Mouse (Mus musculus): ENCODE data around the gene Sptlc2.
"Not testable (repeated sequence)": the region's sequence is repeated elsewhere in the genome, so short reads cannot be mapped to it uniquely, and the experiment has no call there.

The Sptlc2 gene

DNA sequence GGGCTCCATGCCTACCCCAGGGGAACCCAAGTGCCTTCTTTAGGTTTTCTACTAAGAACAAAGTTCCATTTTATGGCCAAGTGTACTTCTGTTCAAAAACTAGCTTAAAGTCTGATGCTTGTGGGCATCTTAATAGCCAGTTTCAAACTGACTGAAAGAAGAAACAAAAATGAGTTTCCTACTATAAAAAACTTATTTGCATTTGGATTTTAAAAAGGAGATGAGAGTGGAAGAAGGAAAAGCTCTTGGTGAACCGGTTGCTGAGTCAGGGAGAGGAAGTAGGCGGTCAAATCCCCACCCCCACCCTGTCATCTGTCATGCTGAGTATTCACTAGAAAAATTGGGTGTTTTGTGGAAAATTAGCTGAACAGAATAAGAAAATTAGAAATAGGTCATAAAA, 57.9 kb downstream of the Sptlc2 start:
- no peak for DNase-seq

DNA sequence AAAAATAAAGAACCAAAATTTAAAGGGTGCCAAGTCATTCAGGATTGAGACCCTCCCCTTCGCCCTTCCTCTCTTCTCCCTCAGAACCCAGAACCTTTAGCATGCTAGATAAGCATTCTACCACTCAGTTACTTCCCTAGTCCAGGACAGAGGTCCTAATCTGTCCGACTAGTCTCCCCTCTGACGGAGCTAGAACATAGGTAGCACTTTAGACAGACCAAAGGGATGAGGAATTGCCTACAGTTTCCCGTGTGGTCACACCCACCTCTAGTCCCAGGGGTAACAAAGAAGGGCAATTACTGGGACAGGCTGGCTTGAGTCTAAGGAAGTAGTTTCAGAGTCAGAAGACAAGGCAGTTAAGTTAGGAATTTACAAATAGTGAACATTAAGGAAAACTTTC, 60.1 kb downstream of the Sptlc2 start:
- no peak for DNase-seq

DNA sequence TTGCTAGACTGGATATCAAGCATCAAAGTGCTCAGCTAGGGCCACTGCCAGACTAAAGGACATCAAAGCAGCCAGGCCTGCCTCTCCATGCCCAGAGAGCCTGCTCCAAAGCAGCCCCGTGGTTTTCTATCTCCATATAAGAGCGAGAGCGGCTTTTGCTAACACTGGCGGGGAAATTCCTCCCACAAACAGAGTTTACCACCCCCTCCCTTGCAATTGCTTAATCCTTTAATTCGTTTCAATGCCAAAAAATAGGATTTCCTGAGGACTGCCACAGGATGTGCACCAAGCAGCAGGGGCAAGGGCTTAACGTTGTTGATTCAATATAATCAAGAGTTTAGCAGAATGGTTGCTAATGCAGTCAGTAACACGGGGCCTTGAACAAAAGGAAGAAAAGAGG, 60.5 kb downstream of the Sptlc2 start:
- no peak for DNase-seq

DNA sequence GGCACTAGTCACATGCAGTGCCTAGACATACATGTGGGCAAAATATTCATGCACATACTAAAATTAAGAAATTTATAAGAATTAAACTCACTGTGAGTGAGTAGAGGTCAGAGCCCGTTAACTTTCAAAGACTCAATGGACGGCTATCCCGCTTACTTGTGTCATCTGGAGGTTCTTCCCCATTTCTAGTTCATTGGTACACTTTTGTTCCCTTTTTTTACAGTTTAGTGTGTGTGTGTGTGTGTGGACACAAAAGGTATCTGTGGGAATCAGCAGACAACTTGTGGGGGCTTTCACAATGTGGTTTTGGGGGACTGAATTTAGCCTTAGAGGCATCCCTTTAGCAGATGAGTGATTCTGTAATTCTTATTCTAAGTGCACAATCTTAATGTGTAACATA, 62.7 kb downstream of the Sptlc2 start:
- no peak for DNase-seq

DNA sequence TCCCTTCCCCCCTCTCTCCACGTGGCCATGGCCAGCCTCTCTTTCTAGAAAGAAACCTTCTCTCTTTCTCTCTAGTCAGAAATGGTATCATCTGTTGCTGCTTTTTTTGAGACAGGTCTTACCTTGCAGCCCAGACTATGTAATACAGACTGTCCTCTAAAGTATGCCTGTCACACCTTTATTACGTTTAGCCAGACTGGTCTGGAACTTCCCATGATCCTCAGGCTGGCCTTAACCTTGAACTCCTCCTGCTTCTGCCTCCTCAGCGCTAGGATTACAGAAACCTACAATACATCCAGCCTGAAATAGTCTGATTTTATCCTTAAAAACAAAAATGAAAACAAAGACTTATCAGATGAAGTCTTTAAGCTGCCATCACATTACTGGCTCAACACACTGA, 68.9 kb downstream of the Sptlc2 start:
- DNase-seq: no peak

DNA sequence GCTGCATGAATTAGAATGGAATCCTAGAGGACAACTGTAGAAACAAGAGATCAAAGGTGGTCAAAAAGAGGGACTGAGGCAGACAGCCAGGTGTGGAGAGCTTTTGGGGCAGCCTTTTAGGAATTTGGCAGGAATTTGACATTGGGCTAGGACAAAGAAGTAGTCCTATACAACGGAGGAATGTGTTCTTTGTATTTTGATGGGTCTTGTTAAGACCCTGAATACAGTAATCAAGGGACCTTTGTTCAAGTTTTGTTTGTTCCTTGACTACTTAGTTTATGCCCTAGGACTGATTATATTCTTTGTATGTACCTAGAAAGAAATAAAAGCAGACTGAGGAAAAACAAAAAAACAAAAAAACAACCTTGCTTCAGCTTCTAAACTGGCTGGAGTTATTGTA, 70.2 kb downstream of the Sptlc2 start:
- DNase-seq: no peak

DNA sequence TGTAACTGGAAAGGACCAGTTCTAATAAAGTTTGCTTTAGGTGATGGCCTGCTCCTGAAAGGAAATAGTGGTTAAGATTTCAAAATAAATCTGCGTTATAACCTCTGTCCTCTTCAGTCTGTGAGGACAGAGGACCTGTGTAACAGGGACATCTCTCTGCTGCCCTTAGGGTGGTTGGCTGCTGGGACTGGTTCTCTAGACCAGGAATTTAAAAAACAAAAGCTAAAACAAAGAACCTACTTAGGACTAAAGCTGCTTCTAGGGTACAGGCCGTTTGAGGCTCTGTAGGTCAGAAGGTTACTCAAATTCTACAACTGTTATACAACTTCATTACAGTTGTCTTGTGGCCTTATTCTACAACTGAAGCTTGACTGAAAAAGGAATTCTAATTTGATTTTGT, 75.1 kb downstream of the Sptlc2 start:
- DNase-seq: no peak

DNA sequence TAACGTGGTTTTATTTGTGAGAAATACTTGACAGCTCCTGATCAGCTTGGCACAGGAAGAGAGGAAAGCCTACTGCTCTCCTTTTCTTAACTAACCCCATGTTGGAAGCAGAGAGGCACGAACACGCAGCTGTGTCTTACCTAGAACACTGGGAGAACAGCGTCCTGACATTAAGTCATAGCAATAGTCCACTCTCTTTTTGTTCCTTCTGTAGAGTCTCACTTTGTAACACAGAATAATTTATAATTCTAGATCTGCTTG, 81.6 kb downstream of the Sptlc2 start:
- DNase-seq: not testable (repeated sequence)

DNA sequence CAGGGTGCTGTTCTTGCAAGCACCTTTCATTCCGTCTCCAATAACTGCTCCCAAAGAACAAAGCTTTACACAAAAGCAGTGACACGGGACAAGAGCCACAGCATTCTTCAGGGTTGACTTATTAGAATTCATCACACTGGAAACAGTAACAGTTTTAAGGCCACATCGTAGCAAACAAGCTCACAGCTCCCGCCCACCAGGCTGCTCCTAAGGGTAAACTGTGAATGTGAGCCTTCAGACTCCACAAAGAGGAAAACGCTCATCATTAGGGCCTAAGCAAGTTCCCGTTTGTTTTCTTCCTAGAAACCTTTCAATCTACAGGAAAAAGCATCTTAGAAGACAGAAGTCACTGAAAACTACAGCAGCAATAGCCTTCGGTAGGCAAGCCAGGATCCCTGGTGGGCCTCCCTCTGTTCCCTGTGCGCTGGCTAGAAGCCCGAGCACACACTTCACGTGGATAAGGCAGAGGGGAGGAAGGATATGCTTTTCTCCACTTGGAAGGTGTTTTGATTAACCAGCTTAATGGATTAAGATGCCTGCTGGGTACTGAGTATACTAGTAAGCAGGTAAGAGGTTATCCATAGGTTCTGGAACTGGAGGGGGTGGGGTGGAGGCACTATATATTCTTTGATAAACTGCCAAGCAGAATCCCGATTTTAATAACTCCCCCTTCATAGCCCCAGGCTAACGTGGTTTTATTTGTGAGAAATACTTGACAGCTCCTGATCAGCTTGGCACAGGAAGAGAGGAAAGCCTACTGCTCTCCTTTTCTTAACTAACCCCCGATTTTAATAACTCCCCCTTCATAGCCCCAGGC, 82.2 kb downstream of the Sptlc2 start:
- DNase-seq: peak; percentile 40 to 49

DNA sequence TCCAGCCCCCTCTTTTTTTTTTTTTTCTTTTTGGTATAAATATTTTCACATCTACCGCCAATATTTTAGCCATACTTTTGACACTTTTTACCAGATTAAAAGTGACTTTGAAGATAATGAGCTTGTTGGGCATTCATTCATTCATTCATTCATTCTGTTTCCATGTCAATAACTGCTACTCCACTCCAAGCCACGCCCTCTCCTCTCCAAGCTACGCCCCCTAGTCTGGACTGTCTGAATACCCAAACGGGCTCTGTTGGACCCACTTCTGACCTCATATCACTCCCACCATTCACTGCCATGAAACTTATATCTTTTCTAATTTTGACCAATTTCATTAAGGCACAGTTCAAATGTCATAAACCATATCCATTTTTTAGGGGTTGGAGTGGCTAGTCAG, 87.0 kb downstream of the Sptlc2 start:
- no peak for DNase-seq

DNA sequence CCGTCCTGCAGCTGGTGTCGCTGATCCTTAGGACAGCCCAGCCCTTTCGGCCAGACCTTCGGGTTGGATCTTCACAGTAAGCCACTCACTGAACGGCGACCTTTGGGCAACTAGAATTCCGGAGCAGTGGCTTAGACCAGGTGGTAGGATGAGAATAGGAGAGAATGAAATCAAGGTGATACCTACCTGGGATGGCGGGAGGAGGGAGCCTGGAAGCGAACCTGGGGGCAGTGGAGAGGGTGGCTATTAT, 87.8 kb downstream of the Sptlc2 start:
- no peak for DNase-seq

DNA sequence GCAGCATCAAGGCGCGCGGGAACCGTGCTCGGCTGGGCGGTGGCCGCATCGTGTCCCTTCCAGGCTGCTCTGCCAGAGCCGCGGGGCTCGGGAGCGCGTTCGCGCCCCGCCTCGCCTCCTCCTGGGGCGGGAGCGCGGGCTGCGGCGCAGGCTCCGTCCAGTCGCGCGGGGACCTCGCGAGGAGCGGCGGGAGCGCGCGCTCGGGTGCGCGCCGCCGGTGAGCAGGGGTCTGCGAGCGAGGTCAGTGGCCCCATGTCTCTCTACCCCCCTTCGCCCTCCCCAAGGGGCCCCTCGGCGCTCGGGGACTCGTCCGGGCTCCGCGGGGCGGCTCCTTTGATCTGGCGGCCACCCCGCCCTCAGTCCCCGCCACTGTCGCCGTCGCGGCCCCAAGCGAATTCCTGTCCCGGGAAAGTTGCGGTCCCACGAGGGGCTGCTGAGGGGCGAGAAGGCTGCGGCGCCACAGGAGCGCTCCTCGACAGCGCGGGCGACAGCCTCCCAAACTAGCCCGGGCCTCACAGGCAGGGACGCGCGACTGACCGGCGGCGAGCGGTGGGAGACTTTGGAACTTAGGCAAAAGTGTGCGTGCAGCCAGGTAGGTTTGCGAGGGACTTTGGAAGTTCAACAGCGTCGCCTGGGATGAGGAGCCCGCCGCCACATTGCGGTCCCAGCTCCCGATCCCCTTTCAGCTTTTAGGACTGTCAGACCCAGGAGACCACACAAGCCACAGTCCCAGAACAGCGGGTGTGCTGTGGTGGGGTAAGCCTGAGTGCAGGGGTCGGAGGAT, 88.3 kb downstream of the Sptlc2 start, which contains the start of gene Ism2:
Gene Ism2, minus strand, starts transcription at position 49 of the 784 bp plus-strand sequence.
- peak; percentile 26 to 53 for DNase-seq

DNA sequence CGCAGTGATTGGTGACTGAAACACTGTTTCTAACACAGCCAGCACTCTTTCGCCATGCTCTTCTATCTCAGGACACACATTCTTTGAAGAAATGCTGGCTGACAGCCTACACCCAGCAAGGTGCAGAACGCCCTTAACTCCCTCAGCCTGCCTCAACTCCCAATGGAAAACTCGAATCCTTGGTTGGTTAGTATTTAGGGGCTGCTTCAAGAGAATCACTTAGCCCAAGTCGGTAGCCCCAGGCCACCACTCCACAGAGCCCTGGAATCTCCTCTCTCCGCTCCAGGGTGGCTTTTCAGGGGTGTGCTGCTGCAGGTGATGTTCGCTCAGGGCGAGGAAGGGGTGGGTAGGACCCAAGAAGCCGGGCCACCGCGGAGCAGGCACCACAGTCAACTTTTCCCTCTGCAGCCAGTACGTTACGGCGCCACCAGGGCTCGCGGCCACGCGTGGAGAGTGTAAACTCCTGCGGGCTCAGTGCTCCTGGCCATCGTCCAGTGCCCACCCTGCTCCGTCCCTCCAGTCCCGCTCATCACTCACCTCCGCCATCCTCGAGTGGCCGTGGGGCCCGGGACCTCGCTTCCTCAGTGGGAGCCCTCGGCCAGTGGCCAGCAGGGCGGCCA, 89.0 kb downstream of the Sptlc2 start:
- DNase-seq: peak in 1 of 2 experiments; percentile 47

DNA sequence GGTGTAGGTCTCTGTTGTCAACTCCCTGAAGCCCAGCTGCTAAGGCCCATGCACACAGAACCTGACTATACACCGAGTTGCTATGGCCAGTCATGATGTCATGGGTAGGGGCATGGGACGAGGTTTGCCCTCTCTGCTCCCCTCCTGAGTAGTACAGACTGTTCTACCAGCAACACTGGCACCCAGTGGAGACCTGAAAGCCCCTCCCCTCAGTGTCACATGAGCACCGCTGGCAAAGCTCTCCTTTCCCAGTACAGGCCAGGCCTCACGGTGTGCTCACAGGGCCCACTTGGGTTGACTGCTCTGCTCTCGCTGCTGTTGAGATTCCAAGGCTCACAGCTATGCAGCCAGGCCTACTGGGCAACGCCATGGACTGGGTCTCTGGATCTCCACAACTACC, 94.2 kb downstream of the Sptlc2 start:
- no peak for DNase-seq

DNA sequence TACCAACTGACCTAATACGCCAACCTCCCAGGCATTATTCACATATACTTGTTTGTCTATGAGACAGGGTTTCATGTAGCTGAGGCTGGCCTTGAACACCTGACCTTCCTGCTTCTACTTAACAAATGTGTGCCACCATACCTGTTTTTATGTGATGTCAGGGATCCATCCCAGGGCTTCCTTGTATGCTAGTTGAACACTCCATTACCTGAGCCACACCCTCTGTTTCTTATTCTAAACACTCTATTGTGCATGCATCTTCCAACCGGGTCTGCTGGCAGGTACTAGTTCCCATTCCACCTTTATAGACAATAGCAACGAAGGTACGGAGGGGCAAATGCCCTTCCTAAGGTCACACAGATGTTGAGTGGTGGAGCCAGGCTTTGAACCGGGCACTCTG, 99.1 kb downstream of the Sptlc2 start:
- DNase-seq: no peak

DNA sequence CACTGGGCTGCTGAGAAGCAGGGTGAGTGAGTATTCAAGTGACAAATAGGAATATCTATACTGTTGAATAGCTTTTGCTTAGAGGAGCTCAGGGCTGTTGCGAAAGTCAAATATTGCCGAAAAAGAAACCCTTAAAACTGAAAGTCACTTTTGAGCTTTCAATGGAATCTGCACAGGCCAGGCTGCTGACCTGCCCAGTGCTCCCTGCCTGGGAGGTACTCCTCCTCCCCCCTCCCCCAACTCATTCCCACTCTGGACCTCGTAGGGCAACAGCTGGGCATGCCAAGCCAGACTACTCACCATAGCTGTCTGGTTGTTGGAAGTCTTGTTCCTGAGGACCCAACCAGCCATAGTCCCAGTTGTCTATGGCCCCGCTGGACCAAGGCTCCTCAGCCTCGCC, 103.4 kb downstream of the Sptlc2 start:
- DNase-seq: no peak

DNA sequence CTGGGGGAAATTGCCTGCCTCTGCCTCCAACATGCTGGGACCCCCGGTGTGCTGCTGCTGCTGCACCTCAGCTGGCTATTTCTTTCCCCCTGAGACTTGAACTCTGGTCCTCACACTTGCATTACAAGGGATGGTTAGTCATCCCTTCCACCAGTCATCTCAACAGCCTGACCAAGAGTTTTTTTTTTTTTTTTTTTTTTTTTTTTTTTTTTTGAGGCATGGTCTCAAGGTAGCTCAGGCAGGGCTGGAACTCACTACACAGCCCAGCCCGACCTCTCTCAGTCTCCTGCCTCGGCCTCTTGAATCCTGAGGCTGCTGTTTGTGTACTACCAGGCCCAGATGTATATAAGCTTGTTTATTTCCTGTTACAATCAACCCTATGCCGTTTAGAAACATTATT, 103.9 kb downstream of the Sptlc2 start:
- DNase-seq: no peak

DNA sequence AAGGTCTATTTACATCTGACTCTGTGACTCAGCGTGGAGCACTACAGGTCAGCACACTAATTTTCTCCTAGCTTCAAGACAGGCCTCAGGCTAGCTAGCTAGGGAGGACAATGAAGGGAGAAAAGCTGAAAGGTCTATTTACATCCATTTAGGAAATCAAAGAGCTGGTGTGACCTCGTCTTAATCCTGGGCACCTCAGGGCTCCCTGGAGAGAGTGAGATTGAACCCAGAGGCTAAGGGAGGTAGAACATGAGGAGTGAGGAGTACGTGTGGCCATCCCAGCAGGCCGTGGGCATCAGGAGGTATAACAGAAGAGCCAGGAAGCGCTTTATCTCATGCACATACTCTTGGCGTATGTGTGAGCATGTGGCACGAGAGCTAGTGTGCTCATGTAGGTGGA, 104.4 kb downstream of the Sptlc2 start:
- no peak for DNase-seq

DNA sequence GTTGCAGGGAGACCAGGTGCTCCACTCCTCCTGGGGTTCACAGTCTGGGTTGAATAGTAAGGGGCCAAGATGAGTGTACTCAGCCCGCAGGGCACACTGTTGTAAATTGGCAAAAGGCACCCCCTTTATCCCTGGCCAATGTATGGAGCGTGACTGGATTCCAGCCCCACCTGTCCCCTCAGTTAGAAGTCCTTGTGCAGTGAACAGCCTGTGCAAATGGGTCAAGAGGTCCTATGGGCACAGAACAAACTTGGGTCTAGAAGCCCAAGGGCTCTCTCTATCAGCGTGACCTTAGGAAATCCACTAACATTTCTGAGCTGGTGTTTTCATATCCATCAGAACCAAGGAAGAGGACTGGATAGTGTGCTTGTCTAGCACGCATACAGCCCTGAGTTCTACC, 105.4 kb downstream of the Sptlc2 start:
- DNase-seq: no peak

DNA sequence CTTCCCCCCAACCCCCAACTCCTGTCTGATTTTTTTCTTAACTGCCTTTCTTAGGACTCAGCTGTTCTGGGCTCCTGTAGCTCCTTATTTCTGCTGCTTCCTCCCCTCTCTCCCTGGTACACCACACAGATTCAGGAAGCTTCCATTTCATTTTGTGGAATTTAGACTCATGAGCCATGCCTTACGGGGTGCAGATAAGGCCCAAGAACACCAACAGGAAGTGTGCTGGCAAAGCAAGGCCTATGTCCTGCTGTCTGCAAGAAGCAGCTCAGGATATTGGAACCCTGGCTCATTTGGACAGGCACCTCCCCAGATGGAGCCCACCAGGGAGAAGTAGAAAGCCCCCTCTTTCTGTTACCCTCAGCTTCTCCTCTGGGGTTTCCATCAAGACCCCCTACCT, 106.4 kb downstream of the Sptlc2 start:
- no peak for DNase-seq

DNA sequence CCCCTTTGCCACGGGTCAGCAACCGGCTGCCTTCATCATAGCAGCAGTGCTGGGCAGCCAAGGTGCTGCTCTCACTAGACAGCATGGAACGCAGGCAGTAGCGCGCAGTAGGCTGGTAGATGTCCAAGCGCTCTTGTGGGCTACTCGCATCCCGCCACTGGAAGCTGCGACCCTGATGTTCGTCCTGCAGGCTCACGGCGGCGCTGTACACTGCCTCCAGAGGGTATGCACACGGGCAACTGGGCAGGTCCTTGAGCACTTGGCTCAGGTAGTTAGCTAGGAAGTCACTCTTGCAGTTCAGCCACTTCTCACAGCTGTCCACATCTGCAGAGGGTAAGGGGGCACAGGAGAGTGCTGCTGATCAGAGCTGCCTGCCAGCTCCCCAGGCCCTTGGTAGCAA, 108.3 kb downstream of the Sptlc2 start:
- DNase-seq: no peak

DNA sequence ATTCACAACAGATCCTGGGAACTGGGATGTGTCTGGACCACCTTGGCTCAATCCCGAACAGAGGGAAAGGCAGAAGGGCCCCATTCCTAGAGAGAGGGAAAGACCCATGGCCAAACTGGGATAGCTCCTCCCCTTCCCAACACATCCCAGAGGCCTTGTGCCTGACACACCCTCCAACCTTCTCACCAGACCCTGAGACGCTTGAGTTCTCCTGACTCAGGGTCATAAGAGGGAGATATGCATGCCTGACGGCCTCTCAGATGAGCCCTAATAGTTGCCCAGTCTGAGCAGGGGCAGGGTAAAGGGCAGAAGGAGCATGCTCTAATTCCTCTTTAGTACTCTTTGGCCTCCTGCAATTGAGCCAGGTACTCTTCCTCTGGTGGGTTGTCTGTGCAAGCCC, 108.8 kb downstream of the Sptlc2 start:
- DNase-seq: no peak

DNA sequence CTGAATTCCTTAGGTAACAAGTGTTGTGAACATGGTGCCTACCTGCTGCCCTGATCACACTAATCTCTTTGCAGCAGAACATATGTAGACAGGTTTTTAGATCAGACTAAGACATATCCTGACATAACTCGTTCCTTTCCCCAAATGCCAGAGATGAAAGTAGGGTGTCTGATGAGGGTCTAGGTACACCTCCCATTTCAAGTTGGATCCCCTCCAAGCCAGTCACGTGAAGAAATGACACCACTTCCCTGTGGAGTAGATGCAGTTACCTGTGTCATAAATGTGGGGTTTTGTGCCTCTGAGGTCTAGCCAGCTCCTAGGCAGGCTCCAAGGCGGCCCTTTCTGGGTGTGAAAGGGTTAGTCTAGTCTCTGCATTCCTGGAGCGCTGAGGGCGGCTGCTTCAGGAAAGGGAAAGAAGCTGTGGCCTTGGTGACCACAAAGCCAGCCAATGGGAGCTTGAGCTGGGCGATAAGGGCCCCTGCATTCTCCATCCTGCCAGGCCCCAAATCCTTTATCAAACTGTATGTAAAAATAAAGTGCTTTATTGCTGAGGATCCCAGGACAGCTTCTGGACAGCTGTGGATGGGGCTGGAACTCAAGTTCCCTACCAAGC, 109.9 kb downstream of the Sptlc2 start:
- no peak for DNase-seq

DNA sequence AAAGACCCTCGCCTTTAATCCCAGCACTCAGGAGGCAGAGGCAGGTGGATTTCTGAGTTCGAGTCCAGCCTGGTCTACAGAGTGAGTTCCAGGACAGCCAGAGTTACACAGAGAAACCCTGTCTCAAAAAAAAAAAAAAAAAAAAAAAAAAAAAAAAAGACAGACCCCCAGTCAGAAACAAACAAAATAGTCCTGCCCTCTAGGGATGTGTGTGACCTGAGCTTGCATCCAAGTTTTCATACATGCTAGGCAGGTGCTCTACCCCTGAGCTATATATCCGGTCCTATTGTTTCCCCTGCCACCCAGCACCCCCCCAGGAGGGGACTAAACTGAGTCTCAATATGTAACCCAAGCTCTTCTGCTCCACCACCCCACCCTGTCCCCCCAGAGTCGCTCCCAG, 110.9 kb downstream of the Sptlc2 start:
- not testable (repeated sequence) for DNase-seq
